Mouse (Mus musculus) cerebellum, postnatal 25 days (tissue): ENCODE measurements around the gene Usp3.
A peak's percentile ranks its signal among the peaks of the same experiment; 100 is the strongest.

Experiments used
- DNase-seq, 2 experiments: peaks; one replicate each; pipeline ENCODE4 v3.0.0; 2021; ENCODE audit warnings: mixed read lengths in 2 of 2

The Usp3 gene

GRCm38 (mm10) chr9:66561496-66561895 is 31.4 kb downstream of the Usp3 start:
- no peak for DNase-seq

- no peak for DNase-seq
Observed at GRCm38 (mm10) chr9:66560728-66561127, 32.2 kb downstream of the Usp3 start.

GRCm38 (mm10) chr9:66560295-66560694 is 32.6 kb downstream of the Usp3 start:
- DNase-seq, result peak in 1 of 2 experiments; percentile 35

- no peak for DNase-seq
Observed at GRCm38 (mm10) chr9:66558971-66559370, 34.0 kb downstream of the Usp3 start.

- DNase-seq, result no peak
Observed at GRCm38 (mm10) chr9:66542785-66543184, 50.2 kb downstream of the Usp3 start.

- no peak for DNase-seq
Observed at GRCm38 (mm10) chr9:66521595-66521994, 71.3 kb downstream of the Usp3 start.

- DNase-seq, result no peak
Observed at GRCm38 (mm10) chr9:66520299-66520698, 72.6 kb downstream of the Usp3 start.

GRCm38 (mm10) chr9:66518901-66519300 is 74.0 kb downstream of the Usp3 start:
- peak; percentile 20 to 23 for DNase-seq

GRCm38 (mm10) chr9:66518251-66518650 is 74.7 kb downstream of the Usp3 start:
- no peak for DNase-seq

GRCm38 (mm10) chr9:66517746-66518145 is 75.2 kb downstream of the Usp3 start:
- peak in 1 of 2 experiments; percentile 17 for DNase-seq

- peak; percentile 64 to 78 for DNase-seq
Observed at GRCm38 (mm10) chr9:66516296-66516940, 76.5 kb downstream of the Usp3 start.

GRCm38 (mm10) chr9:66515680-66516210 is 77.2 kb downstream of the Usp3 start:
- DNase-seq, result peak; percentile 25 to 38

- DNase-seq, result no peak
Observed at GRCm38 (mm10) chr9:66515115-66515514, 77.8 kb downstream of the Usp3 start.

GRCm38 (mm10) chr9:66514256-66514770 is 78.6 kb downstream of the Usp3 start, which contains the start of gene Fbxl22:
TSS of gene Fbxl22 (minus strand) at chr9:66514593.
- DNase-seq, result peak; percentile 60 to 74

- no peak for DNase-seq
Observed at GRCm38 (mm10) chr9:66513661-66514255, 79.2 kb downstream of the Usp3 start.

GRCm38 (mm10) chr9:66513150-66513549 is 79.8 kb downstream of the Usp3 start:
- DNase-seq, result peak; percentile 36 to 46

- DNase-seq, result peak; percentile 81 to 85
Observed at GRCm38 (mm10) chr9:66512351-66512671, 80.6 kb downstream of the Usp3 start.

- DNase-seq, result peak; percentile 96 to 98
Observed at GRCm38 (mm10) chr9:66511580-66512350, 81.2 kb downstream of the Usp3 start.

GRCm38 (mm10) chr9:66510944-66511343 is 82.0 kb downstream of the Usp3 start:
- peak; percentile 55 to 69 for DNase-seq

- DNase-seq, result peak; percentile 81
Observed at GRCm38 (mm10) chr9:66510351-66510841, 82.5 kb downstream of the Usp3 start.

- peak; percentile 37 to 39 for DNase-seq
Observed at GRCm38 (mm10) chr9:66508890-66509399, 84.0 kb downstream of the Usp3 start.

- peak in 1 of 2 experiments; percentile 30 for DNase-seq
Observed at GRCm38 (mm10) chr9:66507684-66508083, 85.3 kb downstream of the Usp3 start.

GRCm38 (mm10) chr9:66506424-66506823 is 86.5 kb downstream of the Usp3 start:
- no peak for DNase-seq
